Mouse (Mus musculus) midbrain, embryonic 12.5 days (tissue): ENCODE measurements around the gene Eif4e3. TPM values are rescaled to one million over a fixed set of nuclear protein-coding genes. Genes with fewer than 3 reads are reported as not detected.

Experiments used
- ATAC-seq: fragments of 200-750 bp; cut with Nextera tagmentation; 2 replicates; pipeline ENCODE4 v1.8.0; 2017; ENCODE audit warnings: low read depth, moderate TSS enrichment, moderate library complexity; ENCODE audit not compliant: low FRiP score
- H3K27ac ChIP-seq: fragments of 300-500 bp; sonication (generic); replicated peaks from 2 replicates; pipeline ENCODE4 v1.5.1; 2016; ENCODE audit warnings: mild to moderate bottlenecking
- H3K27me3 ChIP-seq: fragments of 300-500 bp; sonication (generic); 2 replicates; pipeline ENCODE4 v1.6.1; 2016; ENCODE audit warnings: mild to moderate bottlenecking
- H3K36me3 ChIP-seq: fragments of 300-500 bp; sonication (generic); 2 replicates; pipeline ENCODE4 v1.6.1; 2016
- H3K4me1 ChIP-seq: fragments of 300-500 bp; sonication (generic); 2 replicates; pipeline ENCODE4 v1.6.1; 2016
- H3K4me2 ChIP-seq: fragments of 300-500 bp; sonication (generic); replicated peaks from 2 replicates; pipeline ENCODE4 v1.6.1; 2016; ENCODE audit warnings: mild to moderate bottlenecking, moderate library complexity
- H3K4me3 ChIP-seq: fragments of 300-500 bp; sonication (generic); 2 replicates; pipeline ENCODE4 v1.5.1; 2016; ENCODE audit warnings: mild to moderate bottlenecking
- H3K9ac ChIP-seq: fragments of 300-500 bp; sonication (generic); replicated peaks from 2 replicates; pipeline ENCODE4 v1.6.1; 2016; ENCODE audit warnings: mild to moderate bottlenecking, moderate library complexity
- H3K9me3 ChIP-seq: fragments of 300-500 bp; sonication (generic); 2 replicates; pipeline ENCODE4 v1.6.1; 2016; ENCODE audit warnings: mild to moderate bottlenecking
- WGBS: fragments of 180-500 bp; shearing (Covaris S2); methylation state at CpG from one replicate; pipeline ENCODE4 v1.1.7; 2016; 5-methylcytosine and 5-hydroxymethylcytosine counted together
- polyA plus RNA-seq: library from polyadenylated mRNA; unstranded; fragments of >200 nt; fragmentation: Nextera tagmentation; extraction: Ambion mirVana; gene quantifications from 2 replicates; pipeline ENCODE4 v1.2.1, GENCODE M21; 2016

Gene Eif4e3
- 12.5 and 13.0 TPM in 2 replicates for polyA plus RNA-seq

DNA sequence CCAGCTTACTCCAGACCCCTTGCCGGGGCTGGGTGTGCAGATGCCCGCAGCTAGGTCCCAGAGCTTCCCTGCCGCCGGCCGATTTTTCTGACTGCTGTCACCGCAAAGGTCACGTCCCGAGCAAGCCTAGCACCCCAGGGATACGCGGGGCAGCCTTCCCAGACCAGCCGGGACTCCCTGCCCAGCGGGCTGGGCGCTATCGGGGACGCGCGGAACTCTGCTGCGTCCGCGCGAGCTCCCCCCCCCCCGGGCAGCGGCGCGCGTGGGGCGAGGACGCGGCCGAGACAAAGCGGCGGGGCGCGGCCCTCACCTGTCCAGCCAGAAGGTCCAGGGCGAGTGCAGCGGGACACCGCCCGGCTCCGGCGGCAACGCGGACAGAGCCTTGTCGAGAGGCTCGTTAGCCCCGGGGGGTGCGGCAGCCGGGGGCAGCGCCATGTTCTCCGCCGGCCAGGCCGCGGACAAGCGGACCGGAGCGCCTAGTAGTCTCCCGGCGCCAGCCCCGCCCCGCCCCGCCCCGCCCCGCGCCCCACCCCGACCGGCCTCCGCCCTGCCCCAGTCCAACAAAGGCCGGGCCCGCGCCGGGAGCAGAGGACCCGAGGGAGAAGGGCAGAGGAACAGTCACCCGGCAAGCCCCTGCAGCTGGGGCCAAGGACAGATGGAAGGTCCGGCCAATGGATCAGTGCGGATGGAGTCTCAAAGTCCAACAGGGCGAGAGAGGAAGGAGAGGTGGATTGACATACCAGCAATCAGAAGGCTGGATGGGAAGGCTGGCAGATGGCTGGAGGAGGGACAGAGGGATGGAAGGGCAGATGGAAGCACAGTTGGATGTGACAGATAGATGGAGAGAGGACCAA lies at the start of gene Eif4e3, which contains the start of gene Gm20696:
Gene Eif4e3, minus strand, starts transcription at position 454 of the 854 bp plus-strand sequence.
Gene Gm20696, minus strand, starts transcription at position 480 of the 854 bp plus-strand sequence.
- no peaks in the 10 kb centered on the region for H3K36me3 ChIP-seq
- H3K4me3 ChIP-seq: peak within 1 kb of the TSS; percentile 79
- peak; percentile 78 for ATAC-seq
- H3K9me3 ChIP-seq: no peaks in the 10 kb centered on the region
- peaks cover 58% of the 10 kb centered on the region for H3K4me1 ChIP-seq
- WGBS: under 1% methylated on average over 67 of the region's 75 CpGs
- peak within 1 kb of the TSS; percentile 79 for H3K27ac ChIP-seq
- H3K9ac ChIP-seq: peak within 1 kb of the TSS; percentile 82
- peak within 1 kb of the TSS; percentile 91 for H3K4me2 ChIP-seq
- H3K27me3 ChIP-seq: peaks cover 27% of the 10 kb centered on the region

DNA sequence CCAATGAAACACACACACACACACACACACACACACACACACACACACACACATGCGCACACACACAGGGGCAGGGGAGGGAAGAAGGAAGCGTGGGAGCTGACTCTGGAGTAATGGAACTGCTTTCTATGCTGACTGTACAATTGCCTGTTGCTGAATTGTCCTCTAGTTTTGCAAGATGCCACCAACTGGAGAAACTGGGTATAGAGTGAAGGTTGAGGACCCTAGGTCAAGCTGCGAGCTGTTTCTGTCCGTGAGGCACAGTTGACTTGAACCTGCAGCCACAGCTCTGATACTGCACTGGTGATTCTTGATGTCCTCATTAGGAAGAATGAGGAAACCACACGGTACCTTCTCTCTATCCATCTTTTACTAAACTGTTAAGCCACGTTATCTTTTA lies 49.3 kb upstream of the Eif4e3 start:
- ATAC-seq: no peak
- Histone ChIP-seq H3K9ac (no peak overlapping the region), H3K9me3 (no peaks in the 10 kb centered on the region), H3K27me3 (peaks cover 9% of the 10 kb centered on the region; the same call in 1 of the 2 replicates), H3K36me3 (no peaks in the 10 kb centered on the region), H3K4me2 (no peak overlapping the region), H3K27ac (no peak overlapping the region), H3K4me1 (no peaks in the 10 kb centered on the region), H3K4me3 (no peak overlapping the region)
- WGBS: 85% methylated on average over 6 of the region's 6 CpGs

DNA sequence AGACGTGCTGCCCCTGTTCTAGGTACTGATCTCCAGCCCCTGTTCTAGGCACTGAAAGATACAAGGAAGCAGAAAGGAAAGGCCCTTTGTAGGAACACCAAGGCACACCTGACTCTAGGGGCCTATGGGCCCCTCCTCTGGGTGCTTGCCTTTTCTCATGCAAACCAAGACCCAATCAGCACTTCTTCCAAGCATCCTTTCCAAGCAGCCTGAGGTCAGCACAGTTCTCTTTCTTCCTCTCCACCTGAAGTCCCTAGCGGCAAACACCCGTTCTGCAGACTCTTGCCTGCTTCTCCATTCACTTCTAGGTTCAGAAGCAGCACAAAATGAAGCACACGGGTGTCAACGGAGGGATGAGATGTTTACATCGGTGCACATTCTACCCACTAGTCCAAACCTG lies 48.6 kb upstream of the Eif4e3 start:
- WGBS: 71% methylated on average over 6 of the region's 6 CpGs
- no peaks in the 10 kb centered on the region for H3K4me1 ChIP-seq
- no peak overlapping the region for H3K27ac ChIP-seq
- H3K4me3 ChIP-seq: no peak overlapping the region
- H3K36me3 ChIP-seq: no peaks in the 10 kb centered on the region
- no peak overlapping the region for H3K4me2 ChIP-seq
- H3K27me3 ChIP-seq: peaks cover 9% of the 10 kb centered on the region; the same call in 1 of the 2 replicates
- no peak for ATAC-seq
- no peaks in the 10 kb centered on the region for H3K9me3 ChIP-seq
- no peak overlapping the region for H3K9ac ChIP-seq

DNA sequence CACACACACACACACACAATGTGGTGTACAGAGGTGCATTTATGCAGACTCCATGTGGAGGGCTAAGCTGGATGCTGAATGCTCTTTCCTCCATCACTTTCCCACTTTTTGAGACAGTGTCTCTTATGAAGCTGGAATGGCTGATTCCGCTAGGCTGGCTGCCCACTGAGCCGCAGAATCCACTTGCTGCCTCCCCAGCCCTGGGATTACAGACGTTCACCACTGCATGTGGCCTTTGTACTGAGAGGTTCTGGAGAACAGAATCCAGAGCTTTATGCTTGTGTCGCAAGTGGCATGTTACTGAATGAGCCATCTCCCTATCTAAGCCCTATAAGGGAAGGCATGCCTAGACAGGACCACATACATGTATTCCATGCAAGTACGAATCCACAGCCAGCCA lies 46.7 kb upstream of the Eif4e3 start:
- H3K27ac ChIP-seq: no peak overlapping the region
- no peak overlapping the region for H3K9ac ChIP-seq
- H3K4me3 ChIP-seq: no peak overlapping the region
- H3K9me3 ChIP-seq: no peaks in the 10 kb centered on the region
- WGBS: 67% methylated on average over 5 of the region's 5 CpGs
- no peaks in the 10 kb centered on the region for H3K4me1 ChIP-seq
- H3K27me3 ChIP-seq: peaks cover 13% of the 10 kb centered on the region
- H3K4me2 ChIP-seq: no peak overlapping the region
- H3K36me3 ChIP-seq: no peaks in the 10 kb centered on the region
- ATAC-seq: no peak

DNA sequence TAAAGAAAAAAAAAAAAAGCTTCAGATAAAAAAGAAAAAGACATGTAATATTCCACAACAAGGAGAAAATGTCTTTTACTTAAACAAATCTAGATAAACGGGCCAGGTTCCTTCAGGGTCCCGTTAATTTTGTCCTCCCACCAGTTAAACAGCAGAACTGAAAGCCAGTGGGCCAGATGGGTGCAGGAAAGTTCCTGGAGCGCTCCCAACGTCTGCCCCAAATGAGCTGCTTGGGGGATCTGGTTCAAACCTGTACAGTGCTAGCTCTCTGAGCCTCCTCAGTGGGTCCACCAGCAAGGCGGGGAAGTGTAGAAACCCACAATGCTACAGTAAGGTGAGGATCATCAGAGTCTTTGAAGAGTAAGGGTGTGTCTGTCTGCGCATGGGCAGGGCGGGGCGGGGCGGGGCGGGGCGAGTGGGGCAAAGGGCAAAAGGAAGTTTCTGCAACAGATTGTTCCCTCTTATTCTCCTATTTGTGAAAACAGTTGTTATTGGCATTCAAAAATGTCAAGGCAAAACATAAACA lies 45.1 kb upstream of the Eif4e3 start:
- H3K27ac ChIP-seq: no peak overlapping the region
- no peak for ATAC-seq
- no peaks in the 10 kb centered on the region for H3K9me3 ChIP-seq
- H3K36me3 ChIP-seq: no peaks in the 10 kb centered on the region
- no peak overlapping the region for H3K4me3 ChIP-seq
- H3K9ac ChIP-seq: no peak overlapping the region
- H3K4me1 ChIP-seq: no peaks in the 10 kb centered on the region
- 75% methylated on average over 11 of the region's 11 CpGs for WGBS
- H3K27me3 ChIP-seq: peaks cover 13% of the 10 kb centered on the region
- H3K4me2 ChIP-seq: no peak overlapping the region

DNA sequence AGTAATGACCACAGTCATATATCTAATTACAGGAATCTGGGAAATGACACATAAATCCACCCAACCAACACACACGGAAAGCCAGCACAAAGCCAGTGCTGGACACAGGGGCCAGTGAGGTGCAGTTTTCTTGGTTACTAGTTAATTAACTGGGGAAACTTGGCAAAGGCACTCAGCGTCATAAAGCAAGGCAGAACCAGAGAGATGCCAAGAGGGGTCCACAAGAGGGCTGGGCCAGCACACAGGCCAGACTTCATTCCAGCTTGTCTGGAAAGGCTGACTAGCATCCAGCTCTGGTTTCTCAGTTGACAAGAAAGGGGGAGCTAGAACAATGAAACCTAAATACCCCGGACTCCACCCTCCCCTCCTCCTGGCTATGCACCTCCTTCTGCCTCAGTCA lies 33.9 kb upstream of the Eif4e3 start:
- Histone ChIP-seq H3K27me3 (peaks cover 32% of the 10 kb centered on the region), H3K4me2 (no peak overlapping the region), H3K36me3 (no peaks in the 10 kb centered on the region), H3K27ac (no peak overlapping the region), H3K9ac (no peak overlapping the region), H3K9me3 (no peaks in the 10 kb centered on the region), H3K4me1 (peaks cover 7% of the 10 kb centered on the region), H3K4me3 (no peak overlapping the region)
- ATAC-seq: no peak
- WGBS: 73% methylated on average over 3 of the region's 3 CpGs

DNA sequence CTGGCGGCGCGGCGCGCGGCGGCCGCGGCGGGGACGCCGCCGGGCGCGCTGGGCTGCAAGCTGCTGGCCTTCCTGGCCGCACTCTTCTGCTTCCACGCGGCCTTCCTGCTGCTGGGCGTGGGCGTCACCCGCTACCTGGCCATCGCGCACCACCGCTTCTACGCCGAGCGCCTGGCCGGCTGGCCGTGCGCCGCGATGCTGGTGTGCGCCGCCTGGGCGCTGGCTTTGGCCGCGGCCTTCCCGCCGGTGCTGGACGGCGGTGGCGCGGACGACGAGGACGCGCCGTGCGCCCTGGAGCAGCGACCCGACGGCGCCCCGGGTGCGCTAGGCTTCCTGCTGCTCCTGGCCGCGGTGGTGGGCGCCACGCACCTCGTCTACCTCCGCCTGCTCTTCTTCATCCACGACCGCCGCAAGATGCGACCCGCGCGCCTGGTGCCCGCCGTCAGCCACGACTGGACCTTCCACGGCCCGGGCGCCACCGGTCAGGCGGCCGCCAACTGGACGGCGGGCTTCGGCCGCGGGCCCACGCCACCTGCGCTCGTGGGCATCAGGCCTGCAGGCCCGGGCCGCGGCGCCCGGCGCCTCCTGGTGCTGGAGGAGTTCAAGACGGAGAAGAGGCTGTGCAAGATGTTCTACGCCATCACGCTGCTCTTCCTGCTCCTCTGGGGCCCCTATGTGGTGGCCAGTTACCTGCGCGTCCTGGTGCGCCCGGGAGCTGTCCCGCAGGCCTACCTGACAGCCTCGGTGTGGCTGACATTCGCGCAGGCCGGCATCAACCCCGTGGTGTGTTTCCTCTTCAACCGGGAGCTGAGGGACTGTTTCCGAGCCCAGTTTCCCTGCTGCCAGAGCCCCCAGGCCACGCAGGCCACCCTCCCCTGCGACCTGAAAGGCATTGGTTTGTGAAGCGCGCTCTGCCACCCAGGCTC lies 26.6 kb upstream of the Eif4e3 start:
- Histone ChIP-seq H3K27me3 (peaks cover 85% of the 10 kb centered on the region), H3K27ac (peak overlapping the region; percentile 81)
- ATAC-seq: peak; percentile 44

DNA sequence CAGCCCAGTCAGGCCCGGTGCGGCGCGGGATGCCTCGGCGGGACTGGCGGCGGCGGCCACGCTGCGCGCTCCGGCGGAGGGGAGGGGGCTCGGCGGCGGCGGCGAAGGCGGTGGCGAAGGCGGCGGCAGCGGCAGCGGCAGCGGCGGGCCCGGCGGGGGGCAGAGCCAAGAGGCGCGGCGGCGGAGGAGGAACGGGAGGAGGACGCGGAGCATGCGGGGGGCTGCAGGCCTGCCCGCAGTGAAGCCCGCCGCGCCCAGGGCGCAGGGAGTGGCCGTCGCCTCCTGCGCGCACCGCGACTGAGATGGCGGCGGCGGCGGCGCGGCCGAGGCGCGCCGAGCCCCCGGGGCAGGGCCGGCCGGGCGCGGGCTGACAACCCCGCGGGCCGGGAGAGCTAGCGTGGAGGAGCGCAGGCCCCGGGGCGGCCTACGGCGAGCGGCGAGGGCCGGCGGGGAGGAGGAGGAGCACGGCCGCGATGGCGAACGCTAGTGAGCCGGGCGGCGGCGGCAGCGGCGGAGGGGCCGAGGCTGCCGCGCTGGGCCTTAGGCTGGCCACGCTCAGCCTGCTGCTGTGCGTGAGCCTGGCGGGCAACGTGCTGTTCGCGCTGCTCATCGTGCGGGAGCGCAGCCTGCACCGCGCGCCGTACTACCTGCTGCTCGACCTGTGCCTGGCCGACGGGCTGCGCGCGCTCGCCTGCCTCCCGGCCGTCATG lies 25.8 kb upstream of the Eif4e3 start, which contains the start of gene Gpr27:
Gene Gpr27, plus strand, starts transcription at position 474 of the 710 bp plus-strand sequence.
- peak; percentile 81 for ATAC-seq
- Histone ChIP-seq H3K9ac (peak within 1 kb of the TSS; percentile 75), H3K27ac (peak within 1 kb of the TSS; percentile 81), H3K4me1 (peaks cover 12% of the 10 kb centered on the region), H3K27me3 (peaks cover 82% of the 10 kb centered on the region), H3K9me3 (no peaks in the 10 kb centered on the region), H3K36me3 (no peaks in the 10 kb centered on the region), H3K4me3 (peak within 1 kb of the TSS; percentile 78), H3K4me2 (peak within 1 kb of the TSS; percentile 90)
- WGBS: under 1% methylated on average over 54 of the region's 112 CpGs

More for the DNA sequence above, 26.6 kb upstream of the Eif4e3 start:
- WGBS: 1% methylated on average over 106 of the region's 110 CpGs
- Histone ChIP-seq H3K4me1 (peaks cover 12% of the 10 kb centered on the region), H3K9me3 (no peaks in the 10 kb centered on the region), H3K9ac (peak overlapping the region; percentile 75), H3K36me3 (no peaks in the 10 kb centered on the region), H3K4me2 (peak overlapping the region; percentile 90), H3K4me3 (peak overlapping the region; percentile 78)

DNA sequence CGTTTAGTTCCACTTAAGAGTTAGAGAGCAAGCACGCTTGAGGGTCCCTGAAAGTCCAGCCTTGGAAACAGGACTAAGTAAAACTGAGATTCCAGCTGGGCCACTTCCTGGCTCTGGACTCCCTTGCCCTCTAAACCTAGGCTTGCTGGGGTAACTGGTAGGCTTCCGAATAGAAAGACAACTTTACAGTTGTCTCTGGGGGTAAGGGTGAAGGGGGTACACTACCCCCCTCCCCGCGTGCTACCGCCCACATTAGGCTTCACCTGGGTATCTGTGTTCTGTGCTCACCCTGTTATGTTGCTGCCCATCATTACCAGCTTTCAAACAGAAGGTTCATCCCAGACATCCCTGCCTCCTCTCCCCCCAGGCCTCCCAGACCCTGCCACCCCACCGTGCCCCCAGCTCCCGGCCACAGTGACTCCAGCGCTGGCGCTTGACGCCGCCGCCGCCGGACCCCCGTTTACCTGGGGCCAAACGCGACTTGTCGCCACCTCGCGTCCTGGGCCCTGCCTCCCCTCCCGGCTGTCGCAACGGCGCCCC lies 25.2 kb upstream of the Eif4e3 start:
- 6% methylated on average over 25 of the region's 25 CpGs for WGBS
- H3K4me2 ChIP-seq: peak overlapping the region; percentile 90
- H3K9ac ChIP-seq: peak overlapping the region; percentile 75
- peaks cover 12% of the 10 kb centered on the region for H3K4me1 ChIP-seq
- no peaks in the 10 kb centered on the region for H3K9me3 ChIP-seq
- H3K27me3 ChIP-seq: peaks cover 79% of the 10 kb centered on the region
- H3K4me3 ChIP-seq: peak overlapping the region; percentile 78
- no peaks in the 10 kb centered on the region for H3K36me3 ChIP-seq
- ATAC-seq: peak; percentile 24; the same call in 1 of the 2 replicates
- H3K27ac ChIP-seq: peak overlapping the region; percentile 81

DNA sequence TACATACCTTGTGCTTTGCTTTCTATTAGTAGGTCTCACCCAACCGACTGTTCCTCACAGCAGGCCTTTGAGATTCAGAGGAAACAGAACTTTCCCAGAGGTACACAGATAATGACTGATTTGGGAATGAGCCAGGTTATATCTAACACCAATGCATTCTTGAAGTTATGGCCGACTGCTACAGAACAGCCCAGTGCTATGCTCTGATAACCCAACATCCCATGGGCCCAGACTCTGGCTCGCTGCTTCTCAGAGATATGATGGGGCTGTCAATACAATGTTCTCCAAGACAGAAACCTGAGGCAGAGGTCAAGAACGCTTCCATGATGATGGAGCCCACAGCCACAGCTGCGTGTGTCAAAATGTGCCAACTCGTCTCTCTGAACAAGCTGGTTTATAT lies 21.9 kb upstream of the Eif4e3 start:
- Histone ChIP-seq H3K9ac (no peak overlapping the region), H3K27me3 (peaks cover 55% of the 10 kb centered on the region), H3K4me2 (no peak overlapping the region), H3K9me3 (no peaks in the 10 kb centered on the region), H3K4me3 (no peak overlapping the region), H3K27ac (no peak overlapping the region), H3K36me3 (no peaks in the 10 kb centered on the region), H3K4me1 (peaks cover 9% of the 10 kb centered on the region)
- ATAC-seq: no peak
- 91% methylated on average over 6 of the region's 6 CpGs for WGBS

DNA sequence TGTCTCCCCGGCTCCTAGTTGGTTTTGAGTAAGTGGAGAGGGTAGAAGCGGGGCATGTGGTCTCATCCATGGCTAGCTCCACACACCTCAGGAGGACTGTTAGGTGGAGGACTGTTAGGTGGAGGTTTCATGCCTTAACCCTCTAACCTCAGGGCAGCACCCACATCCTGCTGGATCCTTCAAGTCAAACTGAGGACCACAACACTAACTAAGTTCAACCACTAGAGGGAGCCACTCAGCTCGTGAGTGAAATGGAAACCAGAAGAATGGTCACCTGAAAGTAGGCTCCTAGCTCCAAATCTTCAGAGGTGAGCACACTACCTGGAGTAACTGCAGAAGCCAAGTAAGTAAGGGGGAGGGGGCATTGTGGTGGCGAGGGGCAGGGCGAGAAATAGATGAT lies 18.3 kb upstream of the Eif4e3 start:
- no peaks in the 10 kb centered on the region for H3K9me3 ChIP-seq
- H3K4me2 ChIP-seq: no peak overlapping the region
- no peak overlapping the region for H3K27ac ChIP-seq
- WGBS: 52% methylated on average over 5 of the region's 5 CpGs
- no peak overlapping the region for H3K9ac ChIP-seq
- H3K27me3 ChIP-seq: peaks cover 19% of the 10 kb centered on the region
- H3K4me3 ChIP-seq: no peak overlapping the region
- no peaks in the 10 kb centered on the region for H3K36me3 ChIP-seq
- no peaks in the 10 kb centered on the region for H3K4me1 ChIP-seq
- ATAC-seq: no peak
